Mouse (Mus musculus) retina, postnatal 1 day (tissue): ENCODE measurements around the gene Defb36.

Experiments
- DNase-seq: peaks from one replicate; pipeline ENCODE4 v3.0.0-alpha.2; 2012

Defb36 gene

GRCm38 (mm10) chr2:152622953-152623352 is 18.8 kb downstream of the Defb36 start, which contains the start of gene Defb25:
Gene Defb25 (minus strand): TSS chr2:152623053.
- DNase-seq: no peak

GRCm38 (mm10) chr2:152624566-152624965 is 20.4 kb downstream of the Defb36 start:
- no peak for DNase-seq

GRCm38 (mm10) chr2:152625256-152625655 is 21.1 kb downstream of the Defb36 start:
- DNase-seq: peak; percentile 27

- peak; percentile 62 for DNase-seq
Observed at GRCm38 (mm10) chr2:152626774-152627591, 22.9 kb downstream of the Defb36 start, which contains the start of gene Rem1. Gene Rem1 (plus strand): TSS chr2:152626951.

GRCm38 (mm10) chr2:152628066-152628465 is 23.9 kb downstream of the Defb36 start:
- DNase-seq: no peak

- DNase-seq: no peak
Observed at GRCm38 (mm10) chr2:152629239-152629638, 25.1 kb downstream of the Defb36 start.

- no peak for DNase-seq
Observed at GRCm38 (mm10) chr2:152629904-152630303, 25.8 kb downstream of the Defb36 start.

GRCm38 (mm10) chr2:152633334-152633733 is 29.2 kb downstream of the Defb36 start:
- DNase-seq: peak; percentile 34

- no peak for DNase-seq
Observed at GRCm38 (mm10) chr2:152634311-152634710, 30.2 kb downstream of the Defb36 start.

- DNase-seq: no peak
Observed at GRCm38 (mm10) chr2:152636246-152637005, 32.3 kb downstream of the Defb36 start.

GRCm38 (mm10) chr2:152637006-152637322 is 32.8 kb downstream of the Defb36 start:
- DNase-seq: no peak

- no peak for DNase-seq
Observed at GRCm38 (mm10) chr2:152637381-152637780, 33.3 kb downstream of the Defb36 start.

GRCm38 (mm10) chr2:152638865-152639264 is 34.7 kb downstream of the Defb36 start:
- DNase-seq: no peak

- DNase-seq: no peak
Observed at GRCm38 (mm10) chr2:152639406-152640113, 35.4 kb downstream of the Defb36 start.

- no peak for DNase-seq
Observed at GRCm38 (mm10) chr2:152652901-152653620, 48.9 kb downstream of the Defb36 start.

- DNase-seq: peak; percentile 70
Observed at GRCm38 (mm10) chr2:152653874-152654715, 50.0 kb downstream of the Defb36 start.

GRCm38 (mm10) chr2:152657398-152657797 is 53.3 kb downstream of the Defb36 start:
- peak; percentile 31 for DNase-seq

- no peak for DNase-seq
Observed at GRCm38 (mm10) chr2:152661163-152661562, 57.0 kb downstream of the Defb36 start.
